Mouse (Mus musculus) ES-E14 (cell line): ENCODE results near the gene C1ql4. TPM values are rescaled to one million over a fixed set of nuclear protein-coding genes. Genes with fewer than 3 reads are reported as not detected.
A peak's percentile ranks its signal among the peaks of the same experiment; 100 is the strongest.

Experiments
- DNase-seq: peaks from one replicate; pipeline ENCODE4 v3.0.0-alpha.2; 2013; ENCODE audit warnings: low read depth, low spot score
- H3K27ac ChIP-seq: 2 replicates; pipeline ENCODE4 v1.5.1; 2012; ENCODE audit warnings: low read depth, mild to moderate bottlenecking, low read length, moderate library complexity, mixed read lengths; ENCODE audit not compliant: poor library complexity, insufficient read depth, severe bottlenecking
- H3K36me3 ChIP-seq: 2 replicates; pipeline ENCODE4 v1.6.1; 2012; ENCODE audit warnings: mild to moderate bottlenecking, low read length, moderate library complexity, mixed read lengths; ENCODE audit not compliant: control insufficient read depth, poor library complexity, insufficient read depth, severe bottlenecking
- H3K4me1 ChIP-seq, 2 experiments: fragments of 150-350 bp in 1 of 2; sonication (generic) in 1 of 2; 2 replicates each; pipeline ENCODE4 v1.6.1; 2012; ENCODE audit warnings: low read length in 2 of 2, mild to moderate bottlenecking in 1 of 2, mixed read lengths in 1 of 2; ENCODE audit not compliant: control insufficient read depth in 2 of 2, insufficient read depth in 2 of 2, poor library complexity in 1 of 2
- H3K4me3 ChIP-seq, 2 experiments: fragments of 150-350 bp in 1 of 2; sonication (generic) in 1 of 2; 2 replicates each; pipeline ENCODE4 v1.5.1; 2012; ENCODE audit warnings: low read length in 2 of 2, low read depth in 1 of 2, mild to moderate bottlenecking in 1 of 2, mixed read lengths in 1 of 2; ENCODE audit not compliant: insufficient read depth in 1 of 2, poor library complexity in 1 of 2, severe bottlenecking in 1 of 2
- H3K9ac ChIP-seq: 2 replicates; pipeline ENCODE4 v1.6.1; 2012; ENCODE audit warnings: low read depth, mild to moderate bottlenecking, low read length, mixed read lengths; ENCODE audit not compliant: poor library complexity, insufficient read depth, severe bottlenecking
- H3K9me3 ChIP-seq: fragments of 150-350 bp; sonication (generic); 2 replicates; pipeline ENCODE4 v1.6.1; 2012; ENCODE audit warnings: low read depth, mild to moderate bottlenecking, low read length; ENCODE audit not compliant: control insufficient read depth, insufficient read depth
- CHD2 ChIP-seq: IDR thresholded peaks from 2 replicates; pipeline ENCODE4 v1.6.1; 2014; ENCODE audit warnings: mild to moderate bottlenecking, low read depth, low read length, inconsistent platforms
- HCFC1 ChIP-seq: IDR thresholded peaks from 2 replicates; pipeline ENCODE4 v1.6.1; 2012; ENCODE audit warnings: low read length, inconsistent platforms, borderline replicate concordance; ENCODE audit not compliant: insufficient read depth
- MAFK ChIP-seq: IDR thresholded peaks from 2 replicates; pipeline ENCODE4 v1.6.1; 2014; ENCODE audit warnings: mild to moderate bottlenecking, low read depth, low read length, inconsistent platforms; ENCODE audit not compliant: insufficient read depth
- ZC3H11A ChIP-seq: IDR thresholded peaks from 2 replicates; pipeline ENCODE4 v1.6.1; 2012; ENCODE audit warnings: low read depth, mild to moderate bottlenecking, inconsistent platforms, low read length, borderline replicate concordance
- ZNF384 ChIP-seq: IDR thresholded peaks from 2 replicates; pipeline ENCODE4 v1.6.1; 2012; ENCODE audit warnings: low read depth, low read length, inconsistent platforms
- in situ Hi-C, 2 experiments: fragments of 600-800 bp; cut with MboI; formaldehyde crosslinking; loops; one replicate each; pipeline ENCODE4 v1.15.1; 2025; ENCODE audit warnings: low sequenced_read_pairs in 2 of 2, inconsistent platforms in 1 of 2; ENCODE audit not compliant: unreplicated experiment in 2 of 2
- total RNA-seq: library from RNA; depleted of rRNA; stranded (reverse); fragments of 300-350 nt; gene quantifications from 2 replicates; pipeline ENCODE4 v1.2.3, GENCODE M21; 2012

Gene C1ql4
- total RNA-seq, 1 experiment: 3.7 TPM

DNA sequence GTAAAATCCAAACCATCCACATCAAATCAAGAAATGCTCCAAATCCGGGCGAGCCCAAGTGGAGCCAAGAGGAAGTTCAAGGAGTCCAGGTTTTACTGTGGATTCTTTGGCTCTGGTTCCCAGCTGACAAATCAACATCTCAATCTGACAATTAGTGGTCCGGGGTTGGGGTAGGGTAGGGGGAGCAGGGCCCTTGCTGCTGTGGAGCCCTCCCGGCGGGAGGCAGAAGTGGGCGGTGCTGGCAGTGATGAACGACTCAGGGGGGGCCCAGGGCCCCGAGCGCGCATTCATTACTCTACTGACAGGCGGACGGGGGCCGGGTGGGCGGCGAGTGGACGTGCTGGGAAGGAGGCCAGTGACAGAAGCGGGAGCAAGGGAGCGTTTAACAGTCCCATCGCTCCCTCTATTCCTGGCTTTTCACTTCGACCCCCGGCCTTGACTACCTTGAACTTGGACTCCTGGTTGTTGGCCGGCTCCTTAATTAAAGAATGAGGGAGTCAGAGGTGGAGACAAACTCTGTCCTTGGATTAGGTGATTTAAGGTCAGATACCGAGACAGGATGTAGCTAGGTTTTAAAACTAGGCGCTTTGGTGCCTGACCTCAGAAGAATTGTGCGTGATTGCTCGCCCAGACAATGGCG, 7.1 kb upstream of the C1ql4 start:
- Histone ChIP-seq H3K9ac (no peak overlapping the region), H3K4me1 (peaks cover 2 to 10% of the 10 kb centered on the region in 2 experiments; a peak in 2 of 4 replicates), H3K4me3 (no peak overlapping the region; a peak in 1 of 4 replicates), H3K36me3 (no peaks in the 10 kb centered on the region), H3K27ac (no peak overlapping the region), H3K9me3 (no peaks in the 10 kb centered on the region)
- in situ Hi-C loops: loop anchor here (5.0 to 25.0 kb wide), 2 partner anchors 307 to 317 kb away; partner anchors contain the start of genes Wnt10b (in 2 of the 2) and Wnt1 (in 1 of the 2)
- DNase-seq: no peak
- TF ChIP-seq MAFK (no peak), ZC3H11A (no peak), ZNF384 (no peak), HCFC1 (no peak), CHD2 (no peak)

DNA sequence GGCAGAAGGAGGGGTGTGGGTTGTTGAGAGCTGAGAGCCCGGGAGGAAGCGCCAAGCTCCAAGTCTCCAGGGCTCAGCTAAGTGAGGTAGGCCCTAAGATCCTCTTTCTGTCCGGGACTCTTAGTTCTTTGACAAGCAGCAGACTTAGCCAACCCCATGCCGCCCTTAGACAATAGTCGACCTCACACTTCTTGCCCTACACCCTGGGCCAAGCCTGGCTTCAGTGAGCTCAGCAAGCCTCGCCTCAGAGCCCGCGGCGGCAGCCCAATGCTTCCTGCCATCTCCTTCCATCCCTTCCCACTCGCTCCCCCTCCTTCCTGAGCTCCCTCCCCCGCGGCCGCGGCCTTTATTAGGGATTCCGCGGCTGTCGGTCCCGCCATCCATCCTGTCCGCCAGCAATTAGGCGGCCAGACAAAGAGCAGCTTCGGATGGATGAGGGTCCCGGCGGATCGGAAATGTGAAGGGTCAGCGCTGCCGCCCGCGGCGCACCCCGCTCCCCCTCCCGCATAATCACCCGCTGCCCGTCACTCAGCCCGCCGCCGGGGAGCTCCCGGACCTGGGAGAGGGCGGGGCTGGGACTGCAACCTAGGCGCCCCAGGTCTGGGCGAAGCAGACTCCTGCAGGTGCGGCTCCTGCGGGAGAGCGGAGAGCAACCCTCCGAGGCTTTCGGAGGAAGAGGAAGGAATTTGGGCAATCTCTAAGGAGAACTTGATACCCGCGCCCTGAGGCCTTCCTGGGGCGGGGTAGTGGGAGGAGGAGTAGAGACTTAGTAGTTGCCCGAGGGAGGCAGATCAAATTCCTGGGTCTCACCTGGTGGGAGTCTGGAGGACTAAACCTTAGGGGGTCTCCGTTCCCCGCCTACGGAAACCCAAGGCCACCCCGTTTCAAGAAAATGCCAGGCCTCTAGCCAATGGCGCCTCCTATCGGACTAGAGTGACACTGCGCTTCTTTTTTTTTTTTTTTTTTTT, 6.0 kb upstream of the C1ql4 start:
- Histone ChIP-seq H3K9ac (peak overlapping the region; percentile 47; the same call in 1 of the 2 replicates), H3K4me3 (peak overlapping the region; percentile 53 to 69), H3K27ac (peak overlapping the region; percentile 33; the same call in 1 of the 2 replicates), H3K36me3 (no peaks in the 10 kb centered on the region), H3K9me3 (no peaks in the 10 kb centered on the region), H3K4me1 (peaks cover 2 to 16% of the 10 kb centered on the region in 2 experiments; a peak in 2 of 4 replicates)
- TF ChIP-seq ZNF384: peak; percentile 96
- TF ChIP-seq MAFK: no peak
- in situ Hi-C loops: loop anchor here in 1 of 2 experiments (25.0 kb wide), 1 partner anchor 306 kb away; the partner anchor contains the start of genes Wnt1 and Wnt10b
- peak; percentile 79 for DNase-seq

DNA sequence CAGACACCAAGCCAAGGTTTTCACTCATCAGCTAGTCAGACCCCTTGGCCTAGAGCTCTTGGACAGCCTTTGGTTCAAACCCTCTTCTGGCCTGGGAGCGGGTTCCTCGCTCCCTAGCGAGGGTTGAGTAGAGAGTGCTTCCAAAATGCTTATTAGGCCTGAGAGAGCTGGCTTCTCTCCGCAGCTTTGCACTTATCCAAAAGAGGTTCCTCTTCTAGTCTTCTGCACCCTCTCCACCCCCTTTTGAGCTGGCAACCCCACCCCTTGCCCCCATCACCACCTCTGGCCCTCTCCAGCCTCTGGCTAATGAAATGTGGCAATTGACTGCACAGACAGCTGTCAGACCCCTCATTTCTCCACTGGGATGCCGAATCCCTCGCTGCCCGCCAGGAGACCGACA, 5.3 kb upstream of the C1ql4 start, which contains the start of gene Dnajc22:
TSS of gene Dnajc22 (plus strand) at position 301 of the 400 bp plus-strand sequence.
- H3K9ac ChIP-seq: peak within 1 kb of the TSS; percentile 47; the same call in 1 of the 2 replicates
- in situ Hi-C loops: loop anchor here in 1 of 2 experiments (25.0 kb wide), 1 partner anchor 306 kb away; the partner anchor contains the start of genes Wnt1 and Wnt10b
- no peak for DNase-seq
- no peaks in the 10 kb centered on the region for H3K9me3 ChIP-seq
- peak within 1 kb of the TSS; percentile 33; the same call in 1 of the 2 replicates for H3K27ac ChIP-seq
- no peaks in the 10 kb centered on the region for H3K36me3 ChIP-seq
- TF ChIP-seq CHD2 (no peak), ZC3H11A (no peak)
- H3K4me3 ChIP-seq: peak within 1 kb of the TSS; percentile 53 to 69
- peaks cover 2 to 16% of the 10 kb centered on the region in 2 experiments; a peak in 2 of 4 replicates for H3K4me1 ChIP-seq

DNA sequence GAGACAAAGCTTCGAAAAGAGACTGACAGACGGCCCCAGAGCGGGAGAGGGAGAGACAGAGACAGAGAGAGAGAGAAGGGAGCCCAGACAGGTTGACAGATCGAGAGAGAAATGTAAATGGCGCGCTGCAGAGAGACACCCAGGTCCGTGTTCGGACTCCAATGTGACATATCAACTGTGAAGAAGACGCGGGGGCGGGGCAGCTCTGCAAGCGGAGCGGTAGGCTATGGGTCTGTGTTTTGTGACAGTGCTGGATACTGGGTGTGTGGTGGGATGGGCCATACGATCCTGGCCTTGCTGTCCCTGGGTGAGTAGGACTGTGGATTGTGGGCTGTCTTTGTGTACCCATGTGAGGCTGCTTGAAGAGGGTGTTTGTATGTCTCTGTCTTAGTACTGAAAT, 1.5 kb upstream of the C1ql4 start:
- peaks cover 2 to 8% of the 10 kb centered on the region in 2 experiments; a peak in 2 of 4 replicates for H3K4me1 ChIP-seq
- in situ Hi-C loops: loop anchor here in 1 of 2 experiments (25.0 kb wide), 1 partner anchor 302 kb away; the partner anchor contains the start of genes Wnt1 and Wnt10b
- TF ChIP-seq ZC3H11A: no peak
- no peak for TF ChIP-seq MAFK
- no peak for TF ChIP-seq HCFC1
- no peak for TF ChIP-seq ZNF384
- no peak for TF ChIP-seq CHD2

More for the DNA sequence above, 1.5 kb upstream of the C1ql4 start:
- H3K9me3 ChIP-seq: no peaks in the 10 kb centered on the region
- no peak overlapping the region for H3K27ac ChIP-seq
- H3K4me3 ChIP-seq: no peak overlapping the region
- no peak overlapping the region for H3K9ac ChIP-seq
- DNase-seq: no peak
- no peaks in the 10 kb centered on the region for H3K36me3 ChIP-seq
